Mouse (Mus musculus) layer of hippocampus, adult 8-10 months (tissue): ENCODE measurements at regions not wholly inside any gene's neighbourhood (a gene's known extent, or its start where the extent isn't known, plus 50 kb on each side); places are given as distances from the start of the nearest gene placed in this dataset.

Source experiments
- DNase-seq, 2 experiments: peaks; one replicate each; pipeline ENCODE4 v3.0.0; 2022; ENCODE audit warnings: low spot score in 2 of 2

DNA sequence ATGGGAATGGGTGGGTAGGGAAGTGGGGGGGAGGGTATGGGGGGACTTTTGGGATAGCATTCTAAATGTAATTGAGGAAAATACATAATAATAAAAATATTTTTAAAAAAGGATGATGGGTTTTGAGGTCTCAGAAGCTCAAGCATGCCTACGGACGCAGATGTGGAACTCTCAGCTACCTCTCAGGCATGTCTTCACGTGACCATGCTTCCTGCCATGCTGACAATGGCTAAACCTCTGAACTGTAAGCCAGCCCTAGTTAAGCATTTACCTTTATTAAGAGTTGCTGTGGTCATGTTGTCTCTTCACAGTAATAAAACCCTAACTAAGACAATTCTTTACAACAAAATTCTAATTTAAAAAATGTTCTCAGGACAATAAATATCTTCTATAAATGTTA, 80.0 kb downstream of the Tex36 start:
- no peak for DNase-seq

DNA sequence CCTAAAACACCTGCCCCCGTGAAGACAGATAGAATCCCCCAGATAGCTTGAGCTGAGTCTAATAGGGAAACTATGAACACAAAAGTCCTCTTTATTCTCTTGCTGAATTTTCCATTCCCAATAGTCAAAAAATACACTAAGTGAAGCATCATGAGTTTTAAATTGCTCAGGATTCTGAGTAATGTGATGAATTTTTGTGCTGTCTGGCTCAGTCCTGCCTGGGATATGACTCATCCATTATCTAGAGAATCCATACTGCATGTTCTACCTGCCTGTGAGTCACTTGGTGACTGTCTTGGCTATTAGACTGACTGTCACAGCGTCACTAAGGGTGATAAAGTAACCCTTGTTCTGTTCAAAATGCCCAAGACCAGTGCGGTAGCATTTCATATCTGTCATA, 83.0 kb downstream of the Tex36 start:
- no peak for DNase-seq

DNA sequence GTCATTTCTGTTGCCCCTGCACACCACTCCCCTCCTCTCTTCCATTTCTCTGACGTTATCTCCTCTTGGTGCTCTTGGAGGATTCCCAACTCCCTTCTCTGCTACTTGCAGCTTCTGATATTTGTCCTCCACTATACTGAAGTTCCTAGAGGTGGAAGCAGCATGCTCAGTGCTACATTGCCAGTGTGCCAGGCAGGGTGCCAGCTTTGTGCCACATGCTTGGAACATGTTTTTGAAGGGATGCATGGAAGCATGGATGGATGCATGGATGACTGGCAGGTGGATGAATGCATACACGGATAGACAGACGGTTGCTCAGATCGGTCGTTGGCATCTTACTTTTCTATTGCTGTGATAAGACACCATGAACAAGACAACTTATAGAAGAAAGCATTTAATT, 84.4 kb downstream of the Tex36 start:
- DNase-seq = no peak

DNA sequence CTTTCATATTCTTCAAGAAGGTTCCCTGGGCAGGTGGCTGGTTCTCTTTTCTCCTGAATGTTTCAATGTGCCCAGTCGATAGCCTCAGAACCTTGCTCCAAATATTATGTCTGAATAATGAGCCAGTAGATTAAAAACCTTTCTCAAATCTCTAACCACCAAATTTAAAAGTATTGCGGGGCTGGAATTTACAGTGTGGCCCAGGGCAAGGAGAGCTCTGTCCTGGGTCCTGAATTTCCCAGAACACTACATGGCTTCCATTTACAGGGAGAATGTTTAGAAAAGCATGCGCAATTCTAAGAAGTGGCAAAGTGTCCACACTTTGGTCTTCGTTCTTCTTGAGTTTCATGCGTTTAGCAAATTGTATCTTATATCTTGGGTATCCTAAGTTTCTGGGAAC, 91.0 kb downstream of the Tex36 start:
- DNase-seq = no peak

DNA sequence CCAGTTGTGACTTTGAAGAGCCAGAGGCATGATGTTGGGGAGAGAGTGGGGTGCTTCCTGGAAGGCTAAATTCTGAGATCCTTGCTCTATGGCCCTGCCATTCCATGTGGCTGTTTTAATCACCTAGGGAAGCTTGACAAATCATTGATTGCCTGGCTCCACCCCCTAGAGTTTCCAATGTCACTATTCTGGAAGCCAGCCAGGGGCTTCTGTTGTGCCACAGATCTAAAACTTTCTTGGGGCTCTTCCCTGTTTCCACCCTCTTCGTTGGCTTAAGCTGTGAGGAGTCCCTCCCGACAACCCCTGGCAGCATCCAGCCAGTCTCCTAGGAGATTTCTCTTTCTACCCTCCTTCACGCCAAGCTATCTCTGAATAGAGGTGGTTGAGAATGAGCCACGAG, 92.5 kb downstream of the Tex36 start:
- no peak for DNase-seq

DNA sequence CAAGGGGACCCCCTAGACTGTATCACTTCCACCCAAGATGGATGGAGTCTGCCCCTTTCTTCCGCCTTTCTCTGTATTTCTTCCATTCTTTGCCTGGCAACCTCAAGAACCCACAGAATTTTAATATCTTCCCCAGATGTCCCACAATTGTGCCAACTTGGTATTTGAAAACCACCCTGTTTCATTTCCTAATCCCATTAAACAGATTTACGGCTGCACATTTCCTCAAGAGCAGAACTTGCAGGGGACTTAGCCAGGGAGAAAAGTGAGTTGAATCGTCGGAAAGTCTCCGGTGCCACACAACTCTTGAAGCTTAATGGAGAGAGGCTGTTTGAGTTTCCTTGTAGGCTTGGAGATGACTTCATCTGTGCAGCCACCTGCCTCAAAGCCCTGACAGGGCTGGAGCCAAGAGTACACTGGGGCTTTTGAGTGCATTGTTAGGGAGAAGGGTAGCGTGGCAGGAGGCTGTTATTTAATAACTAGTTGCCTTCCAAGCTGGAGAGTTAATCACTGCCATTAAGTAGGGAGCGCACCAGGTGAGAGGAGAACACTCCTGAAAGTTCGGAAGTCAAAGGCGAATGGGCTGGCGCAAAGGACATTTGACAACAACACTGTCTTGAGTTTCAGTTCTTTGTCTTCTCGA, 93.5 kb downstream of the Tex36 start:
- no peak for DNase-seq

DNA sequence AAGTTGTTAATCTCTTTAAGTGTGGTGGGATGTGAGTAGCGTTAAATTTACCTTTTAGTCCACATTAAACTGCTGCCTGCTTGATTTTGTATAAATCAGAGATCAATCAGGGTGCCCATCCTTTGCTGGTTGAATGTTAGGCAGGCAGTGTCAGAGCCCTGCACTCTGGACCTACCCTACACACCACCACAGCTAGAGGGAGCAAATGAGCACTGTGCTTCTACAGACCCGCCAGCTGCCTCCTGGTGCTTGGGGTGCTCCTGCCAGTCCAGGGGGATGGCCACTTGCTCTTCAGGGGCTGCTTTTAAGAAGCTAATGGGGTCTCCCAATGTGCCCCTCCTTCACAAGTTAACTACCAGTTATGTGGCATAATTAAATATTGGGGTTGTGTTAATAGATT, 96.3 kb downstream of the Tex36 start:
- DNase-seq = no peak

DNA sequence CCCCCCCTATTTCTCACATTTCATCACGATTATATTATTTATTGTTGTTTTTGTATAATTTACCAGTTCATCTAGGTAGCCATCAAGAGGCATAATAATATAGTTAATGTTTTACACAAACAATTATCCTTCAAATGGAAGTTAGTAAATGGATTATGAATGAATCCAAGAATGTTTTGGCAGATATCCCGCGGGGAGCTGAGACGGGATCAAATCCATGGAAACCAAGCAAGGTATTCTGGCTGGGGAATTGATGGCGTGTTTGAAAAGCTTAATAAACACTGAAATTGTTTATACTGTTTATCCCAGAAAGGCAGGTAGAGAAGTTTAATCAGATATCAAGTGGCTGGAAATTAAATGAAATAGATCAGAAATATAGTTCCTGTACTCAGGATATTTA, 98.0 kb downstream of the Tex36 start:
- no peak for DNase-seq

DNA sequence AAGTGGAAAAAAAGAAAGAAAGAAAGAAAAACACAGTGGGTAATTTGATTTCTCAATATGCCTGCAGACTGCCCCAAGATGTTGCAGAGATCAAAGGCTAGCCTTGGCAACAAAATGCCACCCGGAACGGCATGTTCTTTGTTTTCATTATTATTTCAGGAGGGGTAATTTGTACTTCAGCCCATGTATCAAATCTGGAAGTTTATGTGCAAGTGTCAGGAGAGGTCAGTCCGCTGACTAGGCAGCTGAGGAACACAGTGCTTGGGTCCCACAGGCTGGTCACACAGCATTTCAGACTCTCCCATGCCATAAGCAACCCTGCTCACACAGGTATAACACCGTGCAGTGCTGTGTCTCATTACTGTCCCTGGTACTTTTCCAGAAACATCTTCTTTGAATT, 99.2 kb downstream of the Tex36 start:
- no peak for DNase-seq

DNA sequence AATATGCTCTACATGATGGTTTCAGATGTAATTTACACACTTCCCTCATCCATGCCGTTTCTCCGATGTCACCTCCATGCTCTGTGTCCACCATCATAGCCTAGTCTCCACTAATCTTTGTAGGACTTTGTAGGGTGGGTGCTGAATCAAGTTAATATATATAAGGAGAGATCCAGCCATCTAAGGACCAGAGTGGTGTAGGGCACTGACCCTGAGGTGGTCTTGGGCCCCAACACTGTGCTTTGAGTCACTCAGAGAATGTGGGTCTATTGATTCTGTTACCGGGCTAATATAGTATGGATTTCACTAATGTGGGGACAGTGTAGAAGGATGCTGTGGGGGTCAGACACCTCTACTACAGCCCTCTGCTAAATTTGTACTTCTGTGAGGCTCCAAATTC, 104.4 kb downstream of the Tex36 start:
- DNase-seq = no peak

DNA sequence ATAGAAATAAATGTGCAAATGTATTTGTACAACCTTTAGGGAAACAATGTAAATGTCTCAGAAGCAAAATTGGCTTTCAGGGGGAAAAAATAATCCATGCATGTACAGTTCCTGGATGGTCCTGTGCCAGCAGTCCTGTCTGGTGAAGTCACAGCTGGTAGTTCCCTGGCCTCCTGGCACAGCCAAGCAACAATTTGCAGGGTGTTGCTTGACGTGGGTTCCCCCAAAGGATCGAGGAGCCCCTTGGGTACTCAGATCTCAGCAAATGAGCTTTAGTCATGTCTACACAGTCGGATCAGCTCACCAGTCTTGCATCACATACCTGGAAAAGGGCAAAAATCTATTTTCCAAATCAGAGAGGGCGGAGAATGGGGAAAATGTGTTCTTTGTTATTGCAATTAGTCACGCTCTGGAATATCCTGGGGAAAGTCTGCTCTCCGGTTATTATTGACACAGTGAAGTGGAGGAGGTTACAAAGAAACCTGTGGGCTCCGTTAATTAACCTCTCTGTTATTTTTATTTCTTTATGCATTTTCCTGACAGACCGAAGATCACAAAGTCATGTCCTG, 106.9 kb downstream of the Tex36 start:
- no peak for DNase-seq

DNA sequence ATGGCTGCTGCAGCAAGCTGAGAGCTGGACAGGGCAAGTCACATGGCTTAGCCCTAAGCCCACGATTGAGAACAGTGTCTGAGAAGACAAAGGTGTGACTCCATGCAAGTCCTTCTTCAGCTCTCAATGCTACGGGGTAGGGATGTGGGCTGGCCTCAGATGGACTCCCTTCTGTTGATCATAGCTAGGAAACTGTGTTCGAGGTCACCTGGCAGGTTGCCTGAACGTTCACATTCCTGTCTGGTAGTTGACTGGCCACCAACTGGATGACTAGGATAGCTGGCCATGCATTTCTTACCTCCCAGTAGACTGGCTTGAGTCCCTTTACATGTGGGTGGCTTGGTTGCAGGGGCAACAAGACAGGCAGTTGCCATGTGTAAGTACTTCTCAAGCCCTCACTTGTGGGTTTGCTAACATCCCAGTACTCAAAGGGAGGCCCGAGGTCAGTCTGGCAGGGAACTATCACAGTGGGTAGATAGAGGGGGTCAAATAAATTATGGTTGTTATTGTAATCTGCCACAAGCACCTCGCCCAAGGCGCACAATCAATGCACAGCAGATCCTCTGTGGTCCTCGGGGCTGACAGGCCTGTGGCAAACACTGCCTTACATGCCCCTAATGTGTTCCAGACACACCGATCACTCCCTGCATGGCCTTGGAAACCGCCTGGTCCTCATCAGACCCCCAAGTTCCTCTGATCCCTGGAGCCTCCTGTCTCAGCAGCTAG, 107.5 kb downstream of the Tex36 start:
- no peak for DNase-seq

DNA sequence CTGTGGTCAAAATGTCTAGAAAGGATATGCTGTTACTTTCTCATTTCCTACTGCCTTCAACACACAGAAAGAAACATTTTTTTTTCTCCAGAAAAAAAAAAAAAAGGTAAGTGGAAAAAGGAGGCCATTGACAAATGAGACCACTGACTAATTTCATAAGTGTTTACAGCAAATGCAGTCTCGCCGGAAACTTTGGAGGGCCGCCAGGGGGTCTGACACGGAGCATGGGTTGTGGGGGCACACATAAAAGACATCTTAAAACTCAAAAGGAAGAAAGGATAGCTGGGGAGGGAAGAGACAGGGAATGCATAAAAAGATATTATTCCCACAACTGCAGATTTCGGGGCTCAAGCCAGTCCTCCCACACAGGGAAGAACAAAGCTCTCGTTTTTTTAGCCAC, 109.3 kb downstream of the Tex36 start:
- DNase-seq = no peak

DNA sequence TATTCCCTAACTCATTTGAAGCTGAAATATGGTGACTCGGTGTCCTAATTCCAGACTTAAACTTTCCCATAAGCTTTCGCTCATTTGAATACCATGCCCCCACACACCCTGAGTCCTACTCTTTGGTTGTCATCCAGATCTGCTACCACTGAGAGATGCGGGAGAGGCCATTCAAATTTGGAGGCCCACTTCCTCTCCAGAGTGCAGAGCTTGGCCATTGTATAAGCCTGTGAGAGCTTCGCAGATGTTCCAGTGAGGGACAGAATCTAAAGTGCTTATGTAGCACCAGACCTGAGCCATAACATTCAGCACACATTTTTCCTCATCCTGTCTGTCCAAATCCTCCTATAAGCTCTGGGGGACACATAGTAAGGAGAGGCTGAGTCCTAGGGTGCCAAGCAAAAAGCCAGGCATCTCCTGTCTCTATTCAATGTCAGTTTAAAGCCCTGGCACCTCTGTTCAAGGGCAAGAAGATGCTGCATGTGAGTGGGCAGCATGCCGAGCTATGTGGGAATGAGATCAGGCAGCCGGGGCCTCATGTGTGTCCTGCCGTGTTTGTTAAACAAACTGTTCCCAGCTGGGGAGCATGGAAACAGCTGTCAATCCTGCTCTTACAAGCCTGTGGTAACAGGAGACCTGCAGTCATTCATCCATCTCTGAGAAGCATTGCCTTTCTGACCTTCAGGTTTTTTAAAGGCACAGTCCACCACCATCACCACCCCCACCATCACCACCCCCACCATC, 113.9 kb downstream of the Tex36 start:
- DNase-seq = no peak

DNA sequence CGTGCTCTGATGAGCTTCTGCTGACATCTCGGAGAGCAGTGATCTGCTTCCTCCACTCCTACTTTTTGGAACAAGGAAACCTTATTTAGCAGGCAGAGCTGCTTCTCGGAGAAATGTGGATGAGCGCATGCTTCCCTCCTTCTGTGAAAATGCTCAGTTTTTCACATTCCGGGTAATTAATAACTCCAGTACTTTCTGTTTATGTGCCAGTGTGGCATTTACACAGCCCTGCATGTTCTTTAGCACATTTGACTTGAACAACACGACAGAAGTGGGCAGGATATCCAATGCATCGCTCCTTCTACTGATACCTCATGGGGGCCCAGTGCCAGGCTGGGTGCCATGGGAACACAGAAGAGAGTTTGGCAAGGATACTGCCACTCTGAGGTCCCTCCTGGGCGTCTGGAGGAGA, 117.5 kb downstream of the Tex36 start:
- peak; percentile 59 to 63 for DNase-seq

DNA sequence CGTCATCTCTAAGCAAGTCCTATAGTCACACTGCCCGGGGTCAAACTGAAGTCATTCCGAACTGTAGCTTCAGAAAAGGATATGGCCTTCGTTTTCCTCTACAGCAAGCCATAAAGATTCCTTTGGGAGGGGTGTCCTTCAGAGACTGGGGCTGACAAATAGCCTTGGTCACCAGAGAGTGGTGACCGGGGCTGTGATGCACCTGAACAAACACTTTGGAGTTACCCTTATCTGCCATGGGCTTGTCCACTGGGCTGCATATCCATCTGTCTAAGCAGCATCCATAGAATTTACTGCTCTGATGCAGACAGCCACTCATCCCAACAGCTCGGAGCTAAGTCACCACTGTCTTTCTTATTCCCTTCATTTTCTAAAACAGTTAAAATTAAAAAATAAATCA, 120.4 kb downstream of the Tex36 start:
- DNase-seq = no peak

DNA sequence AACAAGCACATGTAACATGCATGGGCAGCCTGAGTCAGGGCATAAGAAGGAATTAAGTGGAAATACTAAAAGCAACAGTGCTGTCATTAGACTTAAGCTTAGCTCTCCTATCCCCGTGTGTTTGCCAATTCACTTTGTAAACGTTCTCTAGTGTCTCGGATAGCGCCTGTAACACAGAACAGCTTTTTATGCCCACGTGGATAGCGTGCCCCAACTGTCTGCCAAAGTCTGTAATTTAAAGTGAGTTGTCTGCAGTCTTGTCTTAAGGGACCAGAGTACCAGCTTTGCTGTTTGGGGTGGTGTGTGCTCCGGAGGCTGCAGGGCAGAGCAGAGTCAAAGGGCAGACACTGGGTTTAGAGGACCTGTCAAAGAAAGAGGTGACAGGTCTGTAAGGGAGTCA, 122.3 kb downstream of the Tex36 start:
- peak; percentile 28 to 39 for DNase-seq

DNA sequence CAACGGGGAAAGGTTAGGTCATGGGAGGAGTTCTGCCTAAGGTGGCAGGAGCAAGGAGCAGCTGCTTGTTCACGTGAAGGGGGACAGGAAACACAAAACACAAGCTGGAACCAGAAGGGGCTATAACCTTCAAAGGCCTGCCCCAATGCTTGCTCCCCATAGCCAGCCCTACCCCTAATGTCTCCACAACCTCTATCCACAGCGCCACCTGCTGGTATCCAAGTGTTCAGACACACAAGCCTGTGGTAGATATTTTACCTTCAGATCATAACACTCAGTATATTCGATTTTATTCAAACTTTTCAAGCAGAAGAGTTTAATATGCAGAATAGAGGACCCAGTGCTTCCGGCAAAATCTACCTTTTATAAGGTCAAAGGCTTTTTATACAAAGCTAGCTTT, 124.0 kb downstream of the Tex36 start:
- DNase-seq = no peak

DNA sequence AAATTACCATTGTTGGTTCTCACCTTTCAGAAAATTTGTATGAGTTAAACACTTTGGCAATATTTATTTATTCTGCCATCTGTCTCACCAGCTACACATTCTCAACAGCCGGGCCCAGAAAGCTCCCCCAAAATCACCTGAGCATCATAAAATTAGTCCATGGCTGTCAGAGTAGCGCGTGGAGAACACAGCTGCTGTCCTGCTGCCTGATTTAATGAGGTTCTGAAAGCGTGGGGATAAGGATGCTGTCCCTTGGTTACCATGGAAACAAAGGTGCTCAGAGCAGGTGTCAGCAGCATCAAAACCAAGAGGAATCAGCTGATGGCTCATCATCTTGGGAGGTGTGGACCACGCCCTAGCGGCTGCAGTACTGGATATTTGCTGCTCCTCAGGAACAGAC, 124.7 kb downstream of the Tex36 start:
- peak; percentile 39 to 40 for DNase-seq

DNA sequence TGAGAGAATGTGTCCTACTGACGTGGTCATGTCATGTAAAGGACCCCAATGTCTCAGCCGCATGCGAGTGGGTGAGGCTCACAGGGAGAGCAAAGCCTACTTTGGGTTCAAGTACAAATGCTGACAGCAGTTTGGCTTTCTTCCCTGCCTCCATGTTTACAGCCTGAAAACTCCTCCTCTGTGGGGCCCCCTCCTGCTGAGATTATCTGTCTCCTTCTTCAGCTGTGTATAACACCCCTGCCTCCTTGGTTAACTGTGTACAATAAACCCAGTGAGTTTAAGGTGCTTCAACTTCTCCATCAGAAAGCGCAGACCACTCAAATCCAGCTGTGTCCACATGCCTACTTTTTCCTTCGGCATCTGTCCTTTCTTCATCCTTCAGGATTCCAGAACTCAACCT, 130.3 kb downstream of the Tex36 start:
- no peak for DNase-seq

DNA sequence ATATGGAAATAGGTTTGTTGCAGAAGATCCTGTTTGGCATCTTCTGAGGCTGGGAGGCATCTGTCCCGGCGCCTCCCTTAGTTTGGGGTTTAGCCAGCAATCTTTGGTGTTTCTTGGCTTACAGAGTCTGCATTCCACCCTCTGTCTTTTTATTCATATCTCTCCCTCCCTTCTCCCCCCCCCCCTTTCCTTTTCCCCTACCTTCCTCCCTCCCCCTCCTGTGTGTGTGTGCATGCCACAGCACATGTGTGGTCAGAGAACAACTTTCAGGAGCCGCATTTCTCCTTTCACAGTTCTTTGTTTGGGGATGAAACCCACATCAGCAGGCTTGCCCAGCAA, 131.4 kb downstream of the Tex36 start:
- no peak for DNase-seq

DNA sequence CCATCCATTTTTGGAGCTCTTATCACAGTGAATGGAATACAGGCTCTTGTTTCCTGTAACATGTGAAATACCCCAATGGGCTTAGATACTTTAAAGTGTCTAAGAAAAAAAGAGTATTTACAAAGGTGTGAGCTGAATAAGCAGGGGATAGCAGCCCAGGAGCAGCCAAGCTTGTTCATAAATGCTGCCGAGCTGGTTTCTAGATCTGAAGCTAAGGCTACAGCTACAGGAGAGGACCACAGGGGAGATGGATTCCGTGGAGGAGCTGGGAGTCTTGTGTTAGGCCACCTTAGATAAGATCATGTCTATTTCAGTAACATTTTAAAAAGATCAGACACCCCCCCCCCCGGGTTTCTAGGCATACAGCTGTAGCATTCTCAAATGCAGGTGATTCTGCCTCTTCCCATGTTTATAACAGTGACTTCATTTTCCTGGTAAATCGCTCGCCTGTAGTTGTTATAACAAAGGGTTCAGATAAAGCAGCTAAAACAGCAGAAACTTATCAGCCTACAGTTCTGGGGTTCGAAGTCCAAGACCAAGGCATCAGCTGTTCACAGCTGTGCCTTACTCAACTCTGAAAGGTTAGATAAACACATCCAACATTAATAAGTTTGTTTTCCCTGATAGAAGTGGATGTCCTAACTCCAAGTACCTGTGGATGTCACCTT, 131.9 kb downstream of the Tex36 start:
- no peak for DNase-seq
